Mouse (Mus musculus) adrenal gland, postnatal 14 days (tissue): Measurements from ENCODE around the gene Neu1. TPM values are rescaled to one million over a fixed set of nuclear protein-coding genes. Genes with fewer than 3 reads are reported as not detected.
A peak's percentile ranks its signal among the peaks of the same experiment; 100 is the strongest.
"Not testable (repeated sequence)": the region's sequence is repeated elsewhere in the genome, so short reads cannot be mapped to it uniquely, and the experiment has no call there.

Experiments used
- DNase-seq: peaks from one replicate; pipeline ENCODE4 v3.0.0; 2021; ENCODE audit warnings: mixed read lengths
- total RNA-seq: library from RNA; stranded (reverse); gene quantifications from 2 replicates; pipeline ENCODE4 v1.2.3, GENCODE M21; 2021

Gene Neu1
- total RNA-seq, 1 experiment from 2014 or later = 19.3 TPM

GRCm38 (mm10) chr17:34901948-34902347, 29.1 kb upstream of the Neu1 start:
- DNase-seq = not testable (repeated sequence)

GRCm38 (mm10) chr17:34902895-34903294, 28.2 kb upstream of the Neu1 start:
- DNase-seq = no peak

- DNase-seq = no peak
Measured at GRCm38 (mm10) chr17:34910982-34911381, 20.1 kb upstream of the Neu1 start.

GRCm38 (mm10) chr17:34911945-34912351, 19.1 kb upstream of the Neu1 start:
- DNase-seq = peak; percentile 91

GRCm38 (mm10) chr17:34913930-34914665, 17.0 kb upstream of the Neu1 start, which contains the start of gene Slc44a4:
Gene Slc44a4, plus strand, starts transcription at chr17:34914466.
- no peak for DNase-seq

GRCm38 (mm10) chr17:34915410-34915831, 15.6 kb upstream of the Neu1 start:
- DNase-seq = peak; percentile 65

- no peak for DNase-seq
Measured at GRCm38 (mm10) chr17:34916316-34916715, 14.7 kb upstream of the Neu1 start.

GRCm38 (mm10) chr17:34917188-34917587, 13.9 kb upstream of the Neu1 start:
- DNase-seq = no peak

GRCm38 (mm10) chr17:34922939-34923338, 8.1 kb upstream of the Neu1 start:
- DNase-seq = peak; percentile 31

GRCm38 (mm10) chr17:34924258-34924657, 6.8 kb upstream of the Neu1 start:
- DNase-seq = no peak

- peak; percentile 73 for DNase-seq
Measured at GRCm38 (mm10) chr17:34927306-34928019, 3.6 kb upstream of the Neu1 start.

- DNase-seq = no peak
Measured at GRCm38 (mm10) chr17:34928841-34929240, 2.2 kb upstream of the Neu1 start.

- peak; percentile 40 for DNase-seq
Measured at GRCm38 (mm10) chr17:34931735-34932098, 664 bp downstream of the Neu1 start.

GRCm38 (mm10) chr17:34932287-34932686, 1.2 kb downstream of the Neu1 start:
- DNase-seq = no peak

GRCm38 (mm10) chr17:34934031-34934430, 3.0 kb downstream of the Neu1 start:
- DNase-seq = no peak

- DNase-seq = peak; percentile 48
Measured at GRCm38 (mm10) chr17:34934830-34935229, 3.8 kb downstream of the Neu1 start.

GRCm38 (mm10) chr17:34937960-34938505, 7.0 kb downstream of the Neu1 start:
- no peak for DNase-seq

GRCm38 (mm10) chr17:34941344-34942041, 10.4 kb downstream of the Neu1 start:
- DNase-seq = peak; percentile 53

- no peak for DNase-seq
Measured at GRCm38 (mm10) chr17:34943128-34943815, 12.2 kb downstream of the Neu1 start.

GRCm38 (mm10) chr17:34944362-34944761, 13.3 kb downstream of the Neu1 start:
- DNase-seq = no peak

- DNase-seq = no peak
Measured at GRCm38 (mm10) chr17:34946486-34947140, 15.6 kb downstream of the Neu1 start.
